Mouse (Mus musculus) heart, postnatal 4 days (tissue): ENCODE measurements around the gene Spatc1l. TPM values are rescaled to one million over a fixed set of nuclear protein-coding genes. Genes with fewer than 3 reads are reported as not detected.

Experiments
- DNase-seq: peaks from one replicate; pipeline ENCODE4 v3.0.0; 2021
- total RNA-seq, 2 experiments: library from RNA; stranded (reverse); gene quantifications; 2 replicates each; pipeline ENCODE4 v1.2.3; 2021

Gene Spatc1l
- total RNA-seq: not detected

GRCm38 (mm10) chr10:76561972-76562371 is at the start of gene Spatc1l:
Gene Spatc1l, plus strand, starts transcription at chr10:76562272.
- no peak for DNase-seq

- DNase-seq: peak; percentile 95
Measured at GRCm38 (mm10) chr10:76512965-76513583, 49.0 kb upstream of the Spatc1l start.

- no peak for DNase-seq
Measured at GRCm38 (mm10) chr10:76530922-76531321, 31.1 kb upstream of the Spatc1l start.

- peak; percentile 97 for DNase-seq
Measured at GRCm38 (mm10) chr10:76531375-76531774, 30.7 kb upstream of the Spatc1l start, which contains the start of gene Lss. Gene Lss, plus strand, starts transcription at chr10:76531588.

DNA sequence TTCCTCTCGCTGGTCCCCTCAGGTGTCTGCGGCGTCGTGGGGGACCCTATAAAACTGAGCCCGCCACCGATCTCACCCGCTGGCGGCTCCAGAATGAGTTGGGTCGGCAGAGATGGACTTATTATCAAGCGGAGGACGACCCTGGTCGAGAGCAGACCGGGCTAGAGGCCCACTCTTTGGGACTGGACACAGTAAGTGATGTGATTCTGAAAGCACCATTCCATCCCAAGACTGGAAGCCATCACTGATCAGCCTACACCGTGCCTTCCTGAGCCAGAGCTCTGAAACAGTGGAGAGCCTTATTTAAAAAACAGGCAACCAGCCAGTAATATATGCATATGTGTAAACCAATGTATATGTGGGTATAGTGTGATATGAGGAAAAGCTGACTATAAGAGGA is 30.2 kb upstream of the Spatc1l start:
- no peak for DNase-seq

- no peak for DNase-seq
Measured at GRCm38 (mm10) chr10:76535526-76535925, 26.5 kb upstream of the Spatc1l start.

GRCm38 (mm10) chr10:76537619-76538018 is 24.5 kb upstream of the Spatc1l start:
- no peak for DNase-seq

DNA sequence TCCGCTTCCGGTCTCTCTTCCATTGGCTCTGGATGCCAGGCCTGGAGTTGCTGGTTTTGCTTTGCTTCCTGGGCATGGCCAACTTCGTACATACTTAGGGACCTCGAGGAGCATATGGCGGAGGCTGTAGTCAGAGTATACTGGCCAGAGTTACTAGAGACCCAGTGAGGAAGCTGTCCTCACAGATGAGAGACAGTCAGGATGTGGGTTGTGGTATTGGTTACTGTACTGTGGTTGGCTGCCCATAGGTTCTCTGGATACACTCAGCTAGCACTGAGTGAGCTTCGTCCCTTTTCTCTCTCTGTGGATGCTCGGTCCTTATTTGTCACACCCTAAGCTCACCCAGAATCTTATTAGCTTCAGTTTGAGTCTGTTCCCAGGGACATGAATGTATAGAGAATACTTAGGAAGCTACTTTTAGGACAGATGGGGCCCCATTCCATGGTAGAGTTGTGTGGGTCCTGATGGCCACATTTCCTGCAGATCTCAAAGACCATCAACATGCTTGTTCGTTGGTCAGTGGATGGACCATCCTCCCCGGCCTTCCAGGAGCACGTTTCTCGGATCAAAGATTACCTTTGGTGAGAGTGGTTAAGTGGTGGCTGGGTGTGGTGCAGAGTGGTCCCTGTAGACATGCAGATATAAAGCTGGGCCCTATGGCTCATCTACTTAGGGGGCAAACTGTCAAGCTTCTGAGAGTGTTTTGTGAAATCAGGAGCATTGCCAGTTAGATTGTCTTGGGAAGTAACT is 20.6 kb upstream of the Spatc1l start:
- DNase-seq: no peak

DNA sequence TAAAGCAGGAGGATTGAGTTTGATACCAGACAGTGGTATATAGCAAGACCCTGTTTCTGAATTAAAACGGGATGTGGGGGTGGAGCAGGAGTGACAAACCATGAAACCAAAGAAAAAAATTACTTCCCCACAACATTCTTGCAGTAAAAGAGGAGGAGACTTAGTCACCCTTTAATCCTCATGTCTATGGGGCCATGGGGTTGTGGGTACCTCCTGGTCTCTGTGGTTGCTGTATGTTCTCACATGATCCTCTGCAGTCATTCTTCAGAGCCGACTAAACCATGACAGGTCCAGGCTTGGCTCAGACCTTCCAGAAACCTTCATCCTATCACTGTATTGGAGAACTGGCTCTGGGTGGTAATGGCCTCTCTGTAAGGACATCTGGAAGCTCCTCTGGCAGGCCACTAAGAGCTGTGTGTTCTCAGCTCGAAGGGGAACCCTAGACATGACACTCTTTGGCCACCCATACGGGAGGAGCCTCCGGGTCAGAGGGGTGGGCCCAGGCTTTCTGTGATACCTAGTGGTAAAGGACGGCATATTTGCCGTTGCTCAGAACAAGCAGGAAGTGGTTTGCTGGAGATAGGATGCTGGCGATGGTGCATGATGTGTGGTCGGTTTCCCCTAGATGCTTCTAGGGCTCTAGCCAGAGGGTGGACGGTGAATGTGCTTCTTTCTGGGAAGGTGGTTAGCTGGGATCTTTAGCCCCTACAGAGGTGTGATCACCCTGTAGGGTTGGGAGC is 19.3 kb upstream of the Spatc1l start:
- no peak for DNase-seq

- no peak for DNase-seq
Measured at GRCm38 (mm10) chr10:76546566-76546965, 15.5 kb upstream of the Spatc1l start.

DNA sequence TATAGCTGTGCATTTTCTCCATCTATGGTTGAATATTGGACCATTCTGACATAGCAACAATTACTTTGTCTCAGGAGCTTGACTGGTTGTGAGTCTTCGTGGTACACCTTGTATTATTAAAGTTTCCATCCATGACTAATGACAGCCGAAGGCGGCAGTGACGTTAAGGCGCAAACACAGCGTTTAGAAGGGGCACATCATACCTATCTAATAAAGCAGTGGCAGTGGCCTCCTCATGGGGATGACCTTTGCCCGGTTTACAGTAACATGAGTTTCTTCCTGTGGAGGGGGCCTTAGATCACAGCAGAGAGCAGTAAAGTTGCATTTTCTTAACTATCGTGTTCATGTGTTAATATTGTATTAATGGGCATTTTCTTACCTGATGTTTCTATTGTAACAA is 13.9 kb upstream of the Spatc1l start:
- no peak for DNase-seq

GRCm38 (mm10) chr10:76550458-76550857 is 11.6 kb upstream of the Spatc1l start:
- peak; percentile 20 for DNase-seq

GRCm38 (mm10) chr10:76551556-76551955 is 10.5 kb upstream of the Spatc1l start:
- DNase-seq: no peak

GRCm38 (mm10) chr10:76554061-76554460 is 8.0 kb upstream of the Spatc1l start:
- DNase-seq: no peak

DNA sequence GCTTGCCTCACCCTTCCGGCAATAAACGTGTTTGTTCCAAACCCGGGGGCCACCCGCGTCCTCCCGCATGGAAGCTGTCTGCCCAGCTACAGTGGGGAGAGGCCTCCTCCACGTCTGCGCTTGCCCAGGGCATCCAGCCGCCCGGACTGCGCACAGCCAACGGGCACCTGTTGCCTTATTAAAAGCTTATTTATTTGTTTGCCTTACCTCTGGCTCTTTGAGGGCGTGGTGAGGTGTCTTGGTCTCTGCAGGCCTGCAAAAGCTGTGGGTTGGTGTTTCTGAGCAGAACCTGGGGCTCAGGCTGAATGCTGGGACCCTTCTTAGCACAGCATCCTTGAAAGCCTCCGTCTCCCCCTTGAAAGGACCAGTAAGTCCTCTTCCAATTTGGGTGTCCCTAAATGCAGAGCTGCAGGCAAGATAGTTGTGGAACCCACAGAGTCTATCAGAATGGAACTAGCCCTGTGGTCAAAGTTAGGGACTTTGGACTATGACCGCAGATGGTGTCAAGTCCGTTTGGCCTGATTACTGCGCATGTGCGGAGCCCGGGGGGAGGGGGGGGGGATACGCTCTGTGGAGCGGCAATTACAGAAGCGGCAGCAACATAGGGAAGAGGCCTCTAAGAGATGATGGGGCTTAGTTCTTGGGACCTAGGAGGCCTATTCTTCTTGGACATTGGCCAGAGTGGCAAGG is 8.1 kb downstream of the Spatc1l start:
- no peak for DNase-seq

GRCm38 (mm10) chr10:76571070-76571469 is 9.0 kb downstream of the Spatc1l start:
- no peak for DNase-seq

- no peak for DNase-seq
Measured at GRCm38 (mm10) chr10:76572151-76572550, 10.1 kb downstream of the Spatc1l start.

DNA sequence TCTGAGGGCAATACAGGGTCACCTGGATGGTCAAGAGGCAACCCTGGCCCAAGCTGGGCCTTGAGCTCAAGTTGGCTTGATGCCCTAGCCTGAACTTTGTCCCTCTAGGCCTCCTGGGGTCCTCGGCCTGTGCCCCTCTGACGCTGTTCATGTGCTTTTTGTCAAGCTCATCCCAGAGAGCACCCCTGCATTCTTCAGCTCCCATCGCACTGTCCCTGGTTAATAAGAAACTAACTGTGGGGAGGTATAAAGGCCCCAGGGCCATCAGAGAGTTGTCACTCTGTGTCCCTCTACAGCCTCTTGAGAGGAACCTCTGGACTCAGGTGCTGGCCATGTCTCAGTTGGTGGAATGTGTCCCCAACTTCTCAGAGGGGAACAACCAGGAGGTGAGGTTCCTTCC is 13.3 kb downstream of the Spatc1l start, which contains the start of gene Ftcd:
Ftcd (plus strand) TSS at position 275 of the 400 bp plus-strand sequence.
- DNase-seq: no peak

DNA sequence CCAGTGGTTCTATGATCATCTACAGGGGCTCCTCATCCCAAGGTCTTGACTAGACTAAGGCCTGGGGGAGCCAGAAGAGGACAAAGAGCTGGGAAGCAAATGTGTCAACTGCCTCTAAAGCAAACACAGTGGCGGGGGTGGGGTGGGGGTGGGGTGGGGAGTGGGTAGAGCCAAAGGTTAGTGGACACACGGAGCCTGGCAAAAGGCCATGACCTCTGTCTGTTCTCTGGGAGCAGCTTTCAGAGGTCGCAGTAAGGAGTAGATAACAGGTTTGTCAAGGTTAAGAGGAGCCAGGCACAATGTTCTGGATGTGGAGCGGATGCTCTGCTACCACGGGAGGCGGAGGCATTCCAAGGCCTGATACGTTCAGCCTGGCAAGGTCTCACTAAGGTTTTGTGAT is 14.8 kb downstream of the Spatc1l start:
- no peak for DNase-seq

DNA sequence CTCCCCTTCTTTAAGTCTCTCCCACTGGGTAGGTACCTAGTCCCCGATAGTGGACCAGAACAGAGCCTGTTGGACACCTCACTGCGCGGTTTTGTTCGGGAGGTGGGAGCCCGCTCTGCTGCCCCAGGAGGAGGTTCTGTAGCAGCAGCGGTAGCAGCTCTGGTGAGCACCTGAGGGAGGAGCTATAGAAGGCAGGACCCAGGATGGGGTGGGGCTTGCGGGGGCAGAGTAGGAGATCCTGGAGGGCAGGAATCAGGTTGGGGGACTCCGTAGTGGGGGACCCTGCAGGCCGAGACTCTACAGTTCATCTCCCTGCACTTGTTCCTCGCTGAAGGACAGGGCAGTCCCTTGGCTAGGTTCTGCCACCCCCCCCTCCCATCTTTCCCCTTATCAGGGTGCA is 22.1 kb downstream of the Spatc1l start:
- DNase-seq: no peak

- DNase-seq: peak; percentile 28
Measured at GRCm38 (mm10) chr10:76586190-76586589, 24.1 kb downstream of the Spatc1l start.

DNA sequence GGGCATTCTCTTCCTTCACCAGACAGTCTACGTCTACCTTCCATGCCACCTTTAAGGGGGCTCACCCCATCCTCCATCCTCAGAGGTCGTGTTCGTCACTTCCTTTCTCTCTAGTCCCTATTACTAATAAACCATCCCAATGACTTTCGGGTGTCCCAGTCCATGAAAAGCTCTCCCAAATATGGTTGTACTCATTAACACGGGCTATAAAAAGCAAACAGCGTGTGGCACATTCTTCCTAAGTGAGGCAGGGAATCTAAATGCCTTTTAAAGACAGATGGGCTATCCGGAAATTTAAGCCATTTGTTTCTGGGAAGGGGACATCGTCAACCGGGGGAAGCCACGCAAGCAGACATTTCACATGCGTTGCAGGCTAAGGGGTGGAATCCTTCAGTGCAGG is 28.1 kb downstream of the Spatc1l start:
- DNase-seq: peak; percentile 33

DNA sequence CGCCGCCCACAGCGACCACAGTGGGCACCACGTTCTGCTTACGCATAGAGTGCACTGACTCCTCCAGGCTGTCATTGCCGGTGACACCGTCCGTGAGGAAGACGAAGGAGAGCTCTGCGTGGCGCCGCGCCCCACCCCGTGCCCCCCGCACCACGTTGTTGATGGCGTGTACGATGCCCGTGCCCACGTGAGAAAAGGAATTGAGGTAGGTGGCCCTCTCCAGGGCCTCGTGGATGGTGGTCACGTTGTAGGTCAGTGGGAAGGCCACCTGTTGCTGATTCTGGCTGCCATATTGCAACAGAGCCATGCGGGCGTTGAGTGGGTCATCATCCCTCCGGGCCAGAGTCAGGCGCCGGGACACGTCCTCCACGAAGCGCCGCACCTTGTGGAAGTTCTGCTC is 34.3 kb downstream of the Spatc1l start:
- no peak for DNase-seq
